Mouse (Mus musculus): ENCODE measurements around the gene Chst15. TPM values are rescaled to one million over a fixed set of nuclear protein-coding genes. Genes with fewer than 3 reads are reported as not detected.

Gene Chst15
- polyA plus RNA-seq, 1 experiment, result 17.6 TPM

DNA sequence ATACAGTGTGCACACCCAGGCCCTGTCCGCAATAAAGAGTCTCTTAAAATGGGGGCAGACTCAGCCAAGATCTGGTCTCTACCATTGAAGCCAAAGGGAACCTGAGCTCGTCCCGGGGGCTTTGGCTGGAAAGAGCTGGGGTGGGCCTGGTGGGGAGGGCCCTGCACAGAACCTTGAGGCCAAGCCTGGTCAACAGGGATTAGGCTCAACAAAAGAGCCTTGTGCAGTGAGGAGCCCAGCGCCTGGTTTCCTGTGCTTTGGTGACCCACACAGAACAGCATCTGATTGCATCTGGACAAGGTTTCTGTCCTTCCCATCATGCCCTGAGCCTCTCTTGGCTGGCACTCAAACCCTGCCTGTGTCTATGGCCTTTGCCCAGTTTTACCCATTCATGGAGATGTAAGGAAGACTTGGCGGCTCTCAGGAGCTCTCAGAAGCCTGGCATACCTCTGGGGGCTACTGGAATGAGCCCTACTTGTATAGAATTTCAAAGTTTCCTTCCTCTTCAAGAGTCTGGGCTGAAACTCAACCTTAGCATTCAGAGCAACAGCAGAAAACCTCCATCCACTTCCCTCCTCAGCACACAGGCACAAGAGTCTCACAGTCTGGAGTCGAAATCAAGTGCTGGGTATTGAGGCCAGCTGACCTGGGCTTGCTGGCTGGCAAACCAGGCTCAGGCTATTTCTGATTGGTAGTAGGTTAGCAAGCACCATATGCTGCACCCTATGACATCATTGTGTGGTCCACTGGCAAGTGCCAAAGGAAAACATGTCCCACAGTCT, 104.9 kb downstream of the Chst15 start:
- no peaks in the 10 kb centered on the region for H3K27me3 ChIP-seq (replicated peaks; ENCODE audit: control insufficient read depth, insufficient read depth, low read length)
- H3K36me3 ChIP-seq (ENCODE audit: control insufficient read depth, insufficient read depth, low read length), result no peaks in the 10 kb centered on the region
- no peak for TF ChIP-seq POLR2A (IDR thresholded peaks at IDR 0.05; ENCODE audit: low read depth, low read length)
- no peak for TF ChIP-seq CTCF (conservative IDR thresholded peaks at IDR 0.05; ENCODE audit: insufficient read depth, insufficient read length, low read depth, low read length)
- no peak overlapping the region for H3K27ac ChIP-seq (ENCODE audit: insufficient read depth, low read depth, low read length)
- 82% methylated on average over 6 of the region's 6 CpGs for WGBS
- DNase-seq, result no peak
- no peaks in the 10 kb centered on the region for H3K4me1 ChIP-seq (ENCODE audit: control insufficient read depth, insufficient read depth, low read length)
- H3K4me3 ChIP-seq (ENCODE audit: insufficient read depth, low read depth, low read length), result no peak overlapping the region

DNA sequence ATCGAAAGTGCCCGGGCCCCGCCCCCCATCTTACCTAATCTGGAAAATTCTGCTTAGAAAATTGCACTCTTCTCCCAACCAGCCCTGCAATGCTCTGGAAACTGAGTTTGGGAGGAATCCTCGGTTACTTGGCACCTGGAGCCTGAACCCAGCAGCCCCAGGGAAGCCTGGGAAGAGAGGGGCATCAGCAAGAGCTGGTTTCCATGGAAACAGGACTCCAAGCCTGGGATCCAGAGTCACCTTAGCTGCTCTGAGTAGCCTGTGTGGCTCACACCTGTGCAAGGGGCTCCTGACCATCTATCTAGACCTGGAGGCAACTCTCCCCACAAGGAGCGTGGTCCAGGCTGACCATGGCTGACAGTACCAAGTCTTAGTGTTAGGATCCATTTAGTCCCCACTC, 106.4 kb downstream of the Chst15 start:
- Histone ChIP-seq H3K27me3 (replicated peaks; ENCODE audit: control insufficient read depth, insufficient read depth, low read length) (no peaks in the 10 kb centered on the region), H3K4me3 (ENCODE audit: insufficient read depth, low read depth, low read length) (no peak overlapping the region), H3K4me1 (ENCODE audit: control insufficient read depth, insufficient read depth, low read length) (no peaks in the 10 kb centered on the region), H3K27ac (ENCODE audit: insufficient read depth, low read depth, low read length) (no peak overlapping the region), H3K36me3 (ENCODE audit: control insufficient read depth, insufficient read depth, low read length) (no peaks in the 10 kb centered on the region)
- TF ChIP-seq CTCF (conservative IDR thresholded peaks at IDR 0.05; ENCODE audit: insufficient read depth, insufficient read length, low read depth, low read length) (no peak), POLR2A (IDR thresholded peaks at IDR 0.05; ENCODE audit: low read depth, low read length) (no peak)
- WGBS, result 86% methylated on average over 5 of the region's 5 CpGs
- DNase-seq, result no peak

GRCm38 (mm10) chr7:132208946-132209651, 107.9 kb downstream of the Chst15 start:
- TF ChIP-seq POLR2A (IDR thresholded peaks at IDR 0.05; ENCODE audit: low read depth, low read length) (no peak), CTCF (conservative IDR thresholded peaks at IDR 0.05; ENCODE audit: insufficient read depth, insufficient read length, low read depth, low read length) (no peak)
- Histone ChIP-seq H3K27me3 (replicated peaks; ENCODE audit: control insufficient read depth, insufficient read depth, low read length) (no peaks in the 10 kb centered on the region), H3K27ac (ENCODE audit: insufficient read depth, low read depth, low read length) (no peak overlapping the region), H3K4me1 (ENCODE audit: control insufficient read depth, insufficient read depth, low read length) (no peaks in the 10 kb centered on the region), H3K36me3 (ENCODE audit: control insufficient read depth, insufficient read depth, low read length) (no peaks in the 10 kb centered on the region), H3K4me3 (ENCODE audit: insufficient read depth, low read depth, low read length) (no peak overlapping the region)
- WGBS, result 81% methylated on average over 9 of the region's 9 CpGs
- no peak for DNase-seq

GRCm38 (mm10) chr7:132204073-132204612, 112.9 kb downstream of the Chst15 start:
- Histone ChIP-seq H3K4me3 (ENCODE audit: insufficient read depth, low read depth, low read length) (no peak overlapping the region), H3K27me3 (replicated peaks; ENCODE audit: control insufficient read depth, insufficient read depth, low read length) (no peaks in the 10 kb centered on the region), H3K4me1 (ENCODE audit: control insufficient read depth, insufficient read depth, low read length) (no peaks in the 10 kb centered on the region), H3K36me3 (ENCODE audit: control insufficient read depth, insufficient read depth, low read length) (no peaks in the 10 kb centered on the region), H3K27ac (ENCODE audit: insufficient read depth, low read depth, low read length) (no peak overlapping the region)
- TF ChIP-seq CTCF (conservative IDR thresholded peaks at IDR 0.05; ENCODE audit: insufficient read depth, insufficient read length, low read depth, low read length) (no peak), POLR2A (IDR thresholded peaks at IDR 0.05; ENCODE audit: low read depth, low read length) (no peak)
- DNase-seq, result no peak
- 22% methylated on average over 1 of the region's 1 CpGs for WGBS

DNA sequence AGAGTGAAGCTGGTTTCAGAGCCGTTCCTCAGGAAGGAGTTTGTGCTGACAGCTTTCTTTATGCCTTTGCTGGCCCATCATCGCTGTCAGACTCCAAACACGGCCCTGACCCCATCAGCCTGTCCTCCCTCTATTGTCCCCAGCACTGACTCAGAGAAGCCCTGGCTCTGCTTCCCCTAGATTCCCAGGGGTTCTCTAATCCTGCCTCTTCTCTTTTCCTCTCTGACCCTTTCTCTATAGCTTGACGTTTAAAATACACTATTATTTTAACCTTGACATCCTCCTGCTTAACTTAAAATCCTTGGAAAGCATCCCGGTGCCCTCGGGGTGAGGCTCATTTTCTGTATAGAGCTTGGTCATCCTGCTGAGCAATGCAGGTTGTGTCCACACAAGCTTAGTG, 117.3 kb downstream of the Chst15 start:
- H3K4me3 ChIP-seq (ENCODE audit: insufficient read depth, low read depth, low read length), result no peak overlapping the region
- H3K36me3 ChIP-seq (ENCODE audit: control insufficient read depth, insufficient read depth, low read length), result no peaks in the 10 kb centered on the region
- no peaks in the 10 kb centered on the region for H3K4me1 ChIP-seq (ENCODE audit: control insufficient read depth, insufficient read depth, low read length)
- TF ChIP-seq POLR2A (IDR thresholded peaks at IDR 0.05; ENCODE audit: low read depth, low read length) (no peak), CTCF (conservative IDR thresholded peaks at IDR 0.05; ENCODE audit: insufficient read depth, insufficient read length, low read depth, low read length) (no peak)
- H3K27me3 ChIP-seq (replicated peaks; ENCODE audit: control insufficient read depth, insufficient read depth, low read length), result no peaks in the 10 kb centered on the region
- no peak overlapping the region for H3K27ac ChIP-seq (ENCODE audit: insufficient read depth, low read depth, low read length)
- no peak for DNase-seq
- WGBS, result 25% methylated on average over 6 of the region's 6 CpGs

DNA sequence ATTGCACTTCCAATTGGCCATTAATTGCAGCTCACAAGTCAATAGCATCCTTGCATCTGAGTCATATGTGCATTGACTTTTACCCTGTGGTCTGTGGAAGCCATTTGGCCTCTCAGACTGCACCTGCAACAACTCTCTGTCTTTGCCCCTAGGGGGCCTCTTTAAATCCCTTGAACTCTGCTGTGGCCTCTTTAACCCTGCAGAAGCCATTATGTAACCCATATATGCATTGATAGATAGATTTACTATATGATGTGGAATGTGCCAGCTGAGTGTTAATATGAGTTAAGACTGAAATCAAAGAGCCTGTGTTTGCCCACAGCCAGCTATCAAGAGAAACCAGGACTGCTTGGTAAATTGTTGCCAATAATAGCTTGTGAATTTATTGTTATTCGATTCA, 118.2 kb downstream of the Chst15 start:
- Histone ChIP-seq H3K4me1 (ENCODE audit: control insufficient read depth, insufficient read depth, low read length) (no peaks in the 10 kb centered on the region), H3K4me3 (ENCODE audit: insufficient read depth, low read depth, low read length) (no peak overlapping the region), H3K27ac (ENCODE audit: insufficient read depth, low read depth, low read length) (no peak overlapping the region), H3K36me3 (ENCODE audit: control insufficient read depth, insufficient read depth, low read length) (no peaks in the 10 kb centered on the region), H3K27me3 (replicated peaks; ENCODE audit: control insufficient read depth, insufficient read depth, low read length) (no peaks in the 10 kb centered on the region)
- WGBS, result 87% methylated on average over 1 of the region's 1 CpGs
- TF ChIP-seq CTCF (conservative IDR thresholded peaks at IDR 0.05; ENCODE audit: insufficient read depth, insufficient read length, low read depth, low read length), result no peak
- DNase-seq, result no peak

DNA sequence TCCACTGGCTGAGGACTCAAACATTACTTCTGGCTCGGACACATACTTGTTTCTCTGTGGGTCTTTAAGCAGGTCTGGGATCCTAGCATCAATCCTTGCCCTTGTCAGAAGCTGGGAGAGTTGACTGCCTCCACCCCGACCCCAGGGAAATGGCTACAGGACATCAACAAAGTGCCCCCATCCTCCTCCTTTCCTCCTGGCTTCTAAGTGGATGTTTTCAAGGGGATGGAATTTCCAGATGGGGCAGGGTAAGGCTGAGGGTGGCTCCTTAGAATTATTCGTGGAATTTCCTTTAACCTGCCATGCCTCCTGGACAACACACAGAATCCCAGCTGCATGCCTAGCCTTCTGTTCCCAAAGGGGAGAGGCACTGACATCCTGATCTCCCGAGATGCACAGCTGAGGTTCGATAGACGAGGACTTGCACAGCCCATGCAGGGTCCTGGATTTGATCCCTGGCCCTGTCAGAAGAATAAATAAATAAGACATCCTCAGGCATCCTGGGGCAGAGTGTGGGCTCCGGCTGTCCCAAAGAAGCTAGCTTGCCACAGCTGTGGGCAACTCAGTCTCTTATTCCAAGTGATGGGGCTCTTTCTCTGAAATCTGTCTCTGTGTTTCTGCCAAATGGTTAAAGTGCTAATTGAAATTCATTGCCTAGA, 119.1 kb downstream of the Chst15 start:
- WGBS, result 22% methylated on average over 7 of the region's 7 CpGs
- no peak overlapping the region for H3K4me3 ChIP-seq (ENCODE audit: insufficient read depth, low read depth, low read length)
- no peaks in the 10 kb centered on the region for H3K4me1 ChIP-seq (ENCODE audit: control insufficient read depth, insufficient read depth, low read length)
- H3K36me3 ChIP-seq (ENCODE audit: control insufficient read depth, insufficient read depth, low read length), result no peaks in the 10 kb centered on the region
- no peaks in the 10 kb centered on the region for H3K27me3 ChIP-seq (replicated peaks; ENCODE audit: control insufficient read depth, insufficient read depth, low read length)
- no peak for TF ChIP-seq POLR2A (IDR thresholded peaks at IDR 0.05; ENCODE audit: low read depth, low read length)
- TF ChIP-seq CTCF (conservative IDR thresholded peaks at IDR 0.05; ENCODE audit: insufficient read depth, insufficient read length, low read depth, low read length), result no peak
- DNase-seq, result no peak
- H3K27ac ChIP-seq (ENCODE audit: insufficient read depth, low read depth, low read length), result no peak overlapping the region

All from kidney, adult 2 months (tissue).